Mouse (Mus musculus) hindbrain, embryonic 15.5 days (tissue): ENCODE data around the gene Tmem212. TPM values are rescaled to one million over a fixed set of nuclear protein-coding genes. Genes with fewer than 3 reads are reported as not detected.

Experiments
- ATAC-seq: fragments of 200-750 bp; cut with Nextera tagmentation; 2 replicates; pipeline ENCODE4 v1.8.0; 2017; ENCODE audit warnings: low read depth, moderate number of reproducible peaks, moderate TSS enrichment; ENCODE audit not compliant: low FRiP score
- H3K27ac ChIP-seq: fragments of 300-500 bp; sonication (generic); replicated peaks from 2 replicates; pipeline ENCODE4 v1.5.1; 2015; ENCODE audit warnings: mild to moderate bottlenecking, inconsistent platforms
- H3K27me3 ChIP-seq: fragments of 300-500 bp; sonication (generic); 2 replicates; pipeline ENCODE4 v1.6.1; 2015; ENCODE audit warnings: control low read depth, inconsistent platforms
- H3K36me3 ChIP-seq: fragments of 300-500 bp; sonication (generic); 2 replicates; pipeline ENCODE4 v1.6.1; 2015; ENCODE audit warnings: control low read depth, inconsistent platforms
- H3K4me1 ChIP-seq: fragments of 300-500 bp; sonication (generic); replicated peaks from 2 replicates; pipeline ENCODE4 v1.6.1; 2015; ENCODE audit warnings: control low read depth, inconsistent platforms
- H3K4me2 ChIP-seq: fragments of 300-500 bp; sonication (generic); 2 replicates; pipeline ENCODE4 v1.6.1; 2015; ENCODE audit warnings: moderate library complexity, mild to moderate bottlenecking, inconsistent platforms
- H3K4me3 ChIP-seq: fragments of 300-500 bp; sonication (generic); 2 replicates; pipeline ENCODE4 v1.5.1; 2015; ENCODE audit warnings: mild to moderate bottlenecking, inconsistent platforms
- H3K9ac ChIP-seq: fragments of 300-500 bp; sonication (generic); 2 replicates; pipeline ENCODE4 v1.6.1; 2015; ENCODE audit warnings: inconsistent platforms
- H3K9me3 ChIP-seq: fragments of 300-500 bp; sonication (generic); 2 replicates; pipeline ENCODE4 v1.6.1; 2016; ENCODE audit warnings: control low read depth, inconsistent platforms
- WGBS: fragments of 180-500 bp; shearing (Covaris S2); methylation state at CpG from one replicate; pipeline ENCODE4 v1.1.7; 2015; 5-methylcytosine and 5-hydroxymethylcytosine counted together
- polyA plus RNA-seq: library from polyadenylated mRNA; unstranded; fragments of >200 nt; fragmentation: Nextera tagmentation; extraction: Ambion mirVana; gene quantifications from 2 replicates; pipeline ENCODE4 v1.2.1, GENCODE M21; 2015

The Tmem212 gene
- polyA plus RNA-seq, 1 experiment from 2014 or later: not detected

DNA sequence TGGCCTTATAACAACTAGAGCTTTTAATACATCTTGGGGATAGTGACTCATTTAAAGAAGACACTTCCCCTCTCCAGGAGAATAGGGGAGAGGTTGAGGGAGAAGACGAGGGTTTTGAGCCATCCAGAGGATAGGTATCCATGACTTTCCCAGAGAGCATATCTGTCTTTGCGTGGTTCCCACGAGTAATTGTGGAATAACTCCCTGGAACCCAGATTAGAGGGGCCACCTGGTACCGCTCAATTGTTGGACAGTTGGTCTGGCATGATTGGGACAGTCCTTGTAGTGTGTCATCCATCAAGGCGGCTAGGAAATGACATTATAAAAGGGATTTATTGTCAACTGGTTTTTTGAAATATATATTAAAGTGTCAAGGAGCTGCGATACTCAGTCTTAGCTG lies 35.1 kb downstream of the Tmem212 start:
- ATAC-seq: no peak
- Histone ChIP-seq H3K4me1 (peaks cover 32% of the 10 kb centered on the region), H3K36me3 (no peaks in the 10 kb centered on the region), H3K4me3 (no peak overlapping the region), H3K9ac (no peak overlapping the region), H3K27me3 (no peaks in the 10 kb centered on the region), H3K9me3 (no peaks in the 10 kb centered on the region), H3K27ac (no peak overlapping the region), H3K4me2 (no peak overlapping the region)
- WGBS: 84% methylated on average over 6 of the region's 6 CpGs

DNA sequence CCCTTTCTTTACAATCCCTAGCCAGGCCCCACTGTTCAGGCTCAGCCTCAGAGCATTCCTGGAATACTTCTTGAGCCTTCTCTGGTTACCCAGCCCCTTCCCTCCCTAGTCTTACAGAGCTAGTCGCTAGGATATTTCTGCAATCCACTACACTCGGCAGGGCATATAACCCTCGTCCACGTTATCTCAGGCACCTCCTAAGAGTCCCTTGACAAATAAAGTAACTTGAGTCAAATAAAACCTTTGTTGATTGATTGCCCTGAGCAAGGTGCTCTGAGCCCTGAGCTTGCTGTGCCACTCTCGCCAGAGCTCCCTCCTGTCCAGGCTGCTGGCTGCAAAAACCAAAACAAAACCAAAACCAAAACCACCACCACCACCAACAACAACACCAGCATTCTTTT lies 37.0 kb downstream of the Tmem212 start:
- peaks cover 36% of the 10 kb centered on the region for H3K4me1 ChIP-seq
- H3K36me3 ChIP-seq: no peaks in the 10 kb centered on the region
- no peaks in the 10 kb centered on the region for H3K9me3 ChIP-seq
- no peak overlapping the region for H3K4me3 ChIP-seq
- 0 out of 2 replicates have a peak overlapping the region, but pooled peaks have one; percentile 7 for H3K27ac ChIP-seq
- no peaks in the 10 kb centered on the region for H3K27me3 ChIP-seq
- no peak for ATAC-seq
- H3K9ac ChIP-seq: no peak overlapping the region
- no peak overlapping the region for H3K4me2 ChIP-seq
- 4% methylated on average over 5 of the region's 5 CpGs for WGBS

DNA sequence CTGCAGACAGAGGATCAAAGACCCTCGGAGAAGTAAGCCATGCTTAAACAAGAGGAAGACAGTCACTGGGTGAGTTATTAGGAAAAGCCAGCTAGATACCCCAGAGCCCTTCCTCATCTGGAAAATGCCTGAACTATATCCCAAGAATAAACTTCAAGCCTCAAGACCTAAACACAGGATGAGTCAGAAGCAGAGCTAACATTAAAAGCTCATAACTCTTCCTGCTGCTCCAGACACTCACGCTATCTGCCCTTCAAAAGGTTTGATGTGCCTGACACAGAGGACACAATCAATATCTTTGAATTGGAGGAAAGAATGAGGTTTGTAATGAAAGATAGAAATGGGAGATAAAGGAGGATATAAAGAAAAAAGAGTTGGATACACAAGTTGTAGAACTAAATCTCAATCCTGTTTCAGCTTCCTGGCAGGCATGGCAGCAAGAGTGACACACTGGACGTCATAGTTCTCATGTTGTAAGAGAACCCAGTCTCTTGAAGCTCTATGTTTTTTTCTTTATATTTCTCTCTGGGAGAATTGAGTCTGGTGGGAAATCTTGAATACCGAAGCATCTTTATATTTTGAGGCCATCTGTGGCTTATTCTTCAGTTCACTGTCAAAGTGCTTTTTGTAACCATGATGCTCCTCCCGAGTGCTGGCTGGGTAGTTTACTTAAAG lies 37.6 kb downstream of the Tmem212 start:
- H3K4me3 ChIP-seq: no peak overlapping the region
- 0 out of 2 replicates have a peak overlapping the region, but pooled peaks have one; percentile 7 for H3K27ac ChIP-seq
- H3K9ac ChIP-seq: no peak overlapping the region
- WGBS: 35% methylated on average over 5 of the region's 5 CpGs
- H3K27me3 ChIP-seq: no peaks in the 10 kb centered on the region
- H3K4me2 ChIP-seq: no peak overlapping the region
- no peak for ATAC-seq
- H3K9me3 ChIP-seq: no peaks in the 10 kb centered on the region
- peaks cover 33% of the 10 kb centered on the region for H3K4me1 ChIP-seq
- H3K36me3 ChIP-seq: no peaks in the 10 kb centered on the region

DNA sequence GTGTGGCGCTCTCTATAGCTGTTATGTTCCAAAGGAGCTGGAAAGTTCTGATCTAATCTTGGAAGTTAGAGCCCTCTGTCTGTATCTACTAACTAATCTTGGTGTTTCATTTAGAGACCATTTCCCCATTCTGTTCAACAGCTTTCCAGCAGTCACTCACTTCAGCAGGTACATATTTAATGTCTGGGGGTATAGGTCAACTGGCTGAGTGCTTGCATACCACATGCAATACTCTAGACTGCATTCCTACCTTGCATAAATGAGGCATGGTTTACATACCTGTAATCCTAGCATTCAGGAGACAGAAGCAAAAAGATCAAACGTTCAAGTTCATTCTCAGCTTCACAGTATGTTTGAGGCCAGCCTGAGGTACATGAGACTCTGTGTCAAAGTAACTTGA lies 39.9 kb downstream of the Tmem212 start:
- Histone ChIP-seq H3K4me1 (peaks cover 13% of the 10 kb centered on the region), H3K36me3 (no peaks in the 10 kb centered on the region), H3K9me3 (no peaks in the 10 kb centered on the region), H3K4me3 (no peak overlapping the region), H3K9ac (no peak overlapping the region), H3K4me2 (no peak overlapping the region), H3K27me3 (no peaks in the 10 kb centered on the region), H3K27ac (no peak overlapping the region)
- ATAC-seq: no peak
- 92% methylated on average over 2 of the region's 2 CpGs for WGBS

DNA sequence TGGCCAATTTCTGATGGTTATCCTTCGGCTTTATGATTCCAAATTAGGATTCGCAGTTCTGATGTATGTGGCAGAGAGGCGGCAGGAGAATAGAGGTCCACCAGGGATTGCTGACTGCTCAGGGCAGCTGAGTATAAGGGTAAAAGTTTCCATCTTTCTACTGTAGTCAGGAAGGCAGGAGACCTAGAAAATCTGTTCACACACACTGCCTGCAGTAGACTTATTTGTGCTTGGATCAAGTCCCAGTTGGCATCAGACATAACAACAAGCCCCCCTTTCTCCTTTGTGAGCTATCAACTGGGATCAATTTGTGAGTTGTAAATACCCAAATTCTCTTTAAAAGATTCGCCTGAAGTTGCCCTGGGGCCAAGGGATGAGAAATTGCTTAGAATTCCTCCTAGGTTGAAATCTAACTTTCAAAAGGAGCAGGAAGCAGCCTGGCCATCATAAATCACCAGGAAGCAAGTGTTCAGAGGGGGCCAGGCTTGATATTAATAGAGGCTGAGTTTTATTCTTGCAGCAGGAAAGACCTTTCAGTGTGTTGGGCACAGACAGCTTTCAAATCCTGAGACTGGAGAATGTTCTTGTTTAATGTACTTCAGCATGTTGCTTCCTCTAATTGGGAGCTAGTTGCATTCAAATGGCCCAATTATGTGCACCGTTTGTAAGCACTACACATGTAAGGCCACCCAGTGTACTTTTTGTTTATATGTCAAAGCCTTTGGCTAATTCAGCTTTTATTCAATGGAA lies 41.6 kb downstream of the Tmem212 start:
- Histone ChIP-seq H3K4me2 (no peak overlapping the region), H3K9ac (no peak overlapping the region), H3K27ac (no peak overlapping the region), H3K36me3 (no peaks in the 10 kb centered on the region), H3K27me3 (no peaks in the 10 kb centered on the region), H3K9me3 (no peaks in the 10 kb centered on the region), H3K4me1 (0 out of 2 replicates have a peak, but pooled peaks cover 13% of the 10 kb centered on the region), H3K4me3 (no peak overlapping the region)
- ATAC-seq: no peak
- 67% methylated on average over 5 of the region's 5 CpGs for WGBS

DNA sequence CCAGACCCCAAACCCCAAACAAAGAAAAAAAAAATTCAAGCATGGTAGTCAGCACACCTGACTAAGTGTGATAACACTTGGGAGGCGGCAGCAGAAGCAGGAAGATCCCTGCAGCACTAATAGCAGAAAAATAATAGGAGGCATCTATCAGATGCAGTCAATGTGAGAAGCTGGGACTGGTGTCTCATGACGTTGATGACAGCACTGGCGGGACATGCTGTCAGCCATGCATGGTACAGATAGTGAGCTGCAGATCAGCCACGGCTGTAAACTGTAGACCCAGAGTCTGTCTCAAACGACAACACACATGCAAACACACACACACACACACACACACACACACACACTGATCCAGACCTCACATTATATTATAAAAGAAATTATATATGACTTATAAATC lies 52.9 kb downstream of the Tmem212 start:
- no peak overlapping the region for H3K9ac ChIP-seq
- H3K27ac ChIP-seq: no peak overlapping the region
- no peak overlapping the region for H3K4me3 ChIP-seq
- ATAC-seq: no peak
- no peaks in the 10 kb centered on the region for H3K27me3 ChIP-seq
- no peaks in the 10 kb centered on the region for H3K36me3 ChIP-seq
- no peaks in the 10 kb centered on the region for H3K9me3 ChIP-seq
- H3K4me1 ChIP-seq: no peaks in the 10 kb centered on the region
- WGBS: 81% methylated on average over 5 of the region's 5 CpGs
- no peak overlapping the region for H3K4me2 ChIP-seq

DNA sequence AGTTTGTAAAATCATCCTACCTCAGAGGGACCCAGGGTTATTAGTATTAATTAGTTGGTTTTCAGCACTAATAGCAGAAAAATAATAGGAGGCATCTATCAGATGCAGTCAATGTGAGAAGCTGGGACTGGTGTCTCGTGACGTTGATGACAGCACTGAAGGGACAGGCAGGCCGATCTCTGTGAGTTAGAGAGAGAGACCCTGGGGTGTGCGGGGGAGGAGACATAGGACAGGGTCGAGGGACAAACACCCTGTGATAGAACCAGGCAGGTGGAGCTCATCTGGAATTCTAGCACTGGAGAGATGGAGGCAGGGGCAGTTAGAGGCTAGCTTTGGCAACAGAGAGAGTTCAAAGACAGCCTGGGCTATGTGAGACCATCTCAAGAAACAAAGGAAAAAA lies 53.3 kb downstream of the Tmem212 start:
- 64% methylated on average over 5 of the region's 5 CpGs for WGBS
- no peaks in the 10 kb centered on the region for H3K9me3 ChIP-seq

DNA sequence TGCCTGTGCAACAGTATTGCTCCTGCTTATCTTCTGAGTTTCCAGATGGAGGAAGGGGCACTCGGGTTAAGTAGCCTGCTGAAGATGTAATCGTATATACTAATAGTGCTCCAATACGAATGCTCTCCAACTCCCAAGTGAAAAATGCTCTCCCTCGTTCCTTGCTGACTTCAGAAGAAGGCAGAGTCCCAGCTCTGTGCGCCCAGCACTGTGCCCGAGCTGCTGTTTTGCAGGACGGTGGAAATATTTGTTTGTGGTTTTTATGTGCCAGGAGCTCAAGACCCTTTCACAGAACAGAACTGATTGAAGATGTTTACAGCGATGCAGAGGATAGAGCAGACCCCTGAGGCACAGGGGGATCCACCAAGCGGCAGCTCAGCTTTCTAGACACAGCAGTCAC lies 55.9 kb downstream of the Tmem212 start:
- Histone ChIP-seq H3K4me1 (no peaks in the 10 kb centered on the region), H3K4me3 (no peak overlapping the region), H3K36me3 (no peaks in the 10 kb centered on the region), H3K9ac (no peak overlapping the region), H3K9me3 (no peaks in the 10 kb centered on the region), H3K27me3 (no peaks in the 10 kb centered on the region), H3K27ac (no peak overlapping the region), H3K4me2 (no peak overlapping the region)
- ATAC-seq: no peak
- 80% methylated on average over 9 of the region's 9 CpGs for WGBS

More for the DNA sequence above, 53.3 kb downstream of the Tmem212 start:
- H3K36me3 ChIP-seq: no peaks in the 10 kb centered on the region
- ATAC-seq: no peak
- H3K9ac ChIP-seq: no peak overlapping the region
- no peaks in the 10 kb centered on the region for H3K4me1 ChIP-seq
- H3K4me2 ChIP-seq: no peak overlapping the region
- no peak overlapping the region for H3K4me3 ChIP-seq
- no peaks in the 10 kb centered on the region for H3K27me3 ChIP-seq
- H3K27ac ChIP-seq: no peak overlapping the region

DNA sequence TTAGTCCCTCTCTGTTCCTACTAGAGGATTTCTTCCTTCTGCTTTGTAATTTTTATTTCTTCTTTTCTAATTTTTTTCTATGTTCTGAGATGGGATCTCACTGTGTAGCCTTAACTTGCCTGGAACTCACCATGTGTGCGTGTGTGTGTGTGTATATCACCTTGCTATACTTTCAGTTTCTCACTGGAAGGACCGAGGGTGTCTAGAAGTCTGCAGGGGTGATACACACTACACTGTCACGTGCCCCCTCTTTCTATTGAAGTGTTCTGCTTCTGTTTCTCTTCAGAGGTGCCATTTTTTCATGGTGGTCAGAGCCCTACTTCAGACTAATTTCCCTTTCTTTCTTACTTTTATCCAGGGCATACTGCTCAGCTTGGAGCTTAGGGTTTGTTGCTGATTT lies 56.4 kb downstream of the Tmem212 start:
- Histone ChIP-seq H3K4me2 (no peak overlapping the region), H3K36me3 (no peaks in the 10 kb centered on the region), H3K4me3 (no peak overlapping the region), H3K9ac (no peak overlapping the region), H3K9me3 (no peaks in the 10 kb centered on the region), H3K27ac (no peak overlapping the region), H3K27me3 (no peaks in the 10 kb centered on the region), H3K4me1 (no peaks in the 10 kb centered on the region)
- WGBS: 72% methylated on average over 3 of the region's 3 CpGs
- ATAC-seq: no peak

DNA sequence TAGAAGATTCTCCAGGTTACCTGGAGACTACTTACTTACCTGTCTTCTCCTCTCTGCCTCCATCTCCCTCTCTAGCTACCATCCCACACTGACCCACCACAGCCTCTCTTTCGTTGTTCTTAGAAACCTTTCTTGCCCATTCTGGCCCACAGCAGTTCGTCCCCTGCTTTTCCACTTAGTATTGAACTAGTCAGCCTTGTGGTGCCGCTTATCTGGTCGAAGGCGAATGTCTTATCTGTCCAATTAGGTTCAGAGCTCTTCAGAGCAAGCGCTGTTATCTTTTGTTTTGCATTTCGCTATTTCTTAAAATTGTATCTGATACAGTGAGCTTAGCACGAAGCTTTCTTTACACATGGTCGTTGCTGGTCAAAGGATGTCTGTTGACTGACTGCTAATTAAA lies 56.9 kb downstream of the Tmem212 start:
- Histone ChIP-seq H3K27me3 (no peaks in the 10 kb centered on the region), H3K36me3 (no peaks in the 10 kb centered on the region), H3K9ac (no peak overlapping the region), H3K4me3 (no peak overlapping the region), H3K9me3 (no peaks in the 10 kb centered on the region), H3K4me2 (no peak overlapping the region), H3K4me1 (no peaks in the 10 kb centered on the region), H3K27ac (no peak overlapping the region)
- ATAC-seq: no peak
- 89% methylated on average over 9 of the region's 9 CpGs for WGBS

DNA sequence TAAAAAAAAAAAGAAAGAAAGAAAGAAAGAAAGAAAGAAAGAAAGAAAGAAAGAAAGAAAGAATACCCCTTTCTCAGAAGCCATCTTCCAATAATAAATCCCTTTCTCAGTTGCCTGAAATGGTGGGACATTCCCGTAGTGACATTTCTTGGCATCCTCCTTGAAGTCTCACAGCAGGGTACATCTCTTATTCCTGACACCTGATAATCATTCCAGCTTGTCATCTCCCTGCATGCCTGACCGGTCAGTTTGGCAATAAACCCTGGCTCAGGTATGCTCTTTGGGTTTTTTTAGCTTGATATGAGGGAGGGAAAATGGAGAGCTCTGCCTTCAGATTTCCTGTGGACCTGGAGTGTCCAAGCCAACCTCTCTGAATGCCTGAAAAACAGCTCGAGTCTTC lies 59.9 kb downstream of the Tmem212 start:
- no peaks in the 10 kb centered on the region for H3K36me3 ChIP-seq
- H3K27me3 ChIP-seq: no peaks in the 10 kb centered on the region
- H3K4me3 ChIP-seq: no peak overlapping the region
- 80% methylated on average over 3 of the region's 3 CpGs for WGBS
- H3K9me3 ChIP-seq: no peaks in the 10 kb centered on the region
- H3K4me1 ChIP-seq: no peaks in the 10 kb centered on the region
- ATAC-seq: no peak
- H3K27ac ChIP-seq: no peak overlapping the region
- H3K4me2 ChIP-seq: no peak overlapping the region
- no peak overlapping the region for H3K9ac ChIP-seq

DNA sequence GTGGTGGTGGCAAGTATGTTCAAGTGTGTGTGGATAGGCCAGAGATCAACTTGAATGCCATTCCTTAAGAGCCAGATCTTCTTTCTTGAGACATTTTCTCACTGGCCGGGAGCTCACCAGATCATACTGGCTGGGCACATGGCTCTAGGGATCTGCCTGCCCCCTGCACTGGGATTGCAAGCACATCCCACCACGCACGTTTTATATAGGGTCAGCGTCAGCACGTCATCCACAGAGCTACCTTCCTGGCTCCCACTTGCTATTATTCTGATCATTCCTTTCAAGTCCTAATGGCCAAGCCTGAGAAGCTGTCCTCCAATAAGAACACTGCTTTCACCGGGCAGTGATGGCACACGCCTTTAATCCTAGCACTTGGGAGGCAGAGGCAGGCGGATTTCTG lies 60.4 kb downstream of the Tmem212 start:
- Histone ChIP-seq H3K36me3 (no peaks in the 10 kb centered on the region), H3K9ac (no peak overlapping the region), H3K9me3 (no peaks in the 10 kb centered on the region), H3K4me3 (no peak overlapping the region), H3K4me2 (no peak overlapping the region), H3K27me3 (no peaks in the 10 kb centered on the region), H3K4me1 (no peaks in the 10 kb centered on the region), H3K27ac (no peak overlapping the region)
- no peak for ATAC-seq
- WGBS: 93% methylated on average over 8 of the region's 8 CpGs
